Mouse (Mus musculus) erythroid progenitor cell, adult 5-6 weeks (primary cell): ENCODE results near the gene Defb42. TPM values are rescaled to one million over a fixed set of nuclear protein-coding genes. Genes with fewer than 3 reads are reported as not detected.

ENCODE experiments used
- ATAC-seq: replicated peaks from 2 replicates; pipeline ENCODE4 v1.8.0; 2016; ENCODE audit warnings: moderate number of reproducible peaks, mild to moderate bottlenecking, moderate TSS enrichment, inconsistent platforms; ENCODE audit not compliant: poor library complexity, low FRiP score, severe bottlenecking
- total RNA-seq, 2 experiments: library from RNA; stranded (forward) in 1 of 2; stranded (reverse) in 1 of 2; fragments of 150-400 nt in 1 of 2; fragments of 186-747, 209-891 nt in 1 of 2; gene quantifications; 2 replicates each; pipeline versions ENCODE4 v1.2.3 to v1.2.4; 2015 to 2017; ENCODE audit warnings: low replicate concordance in 2 of 2

The Defb42 gene
- total RNA-seq (2015; ENCODE audit: low replicate concordance), result not detected in 2 replicates
- not detected in 2 replicates for total RNA-seq (2017; ENCODE audit: low replicate concordance)

GRCm38 (mm10) chr14:63046691-63047090, at the start of gene Defb42:
Gene Defb42, plus strand, starts transcription at chr14:63046991.
- ATAC-seq, result no peak

GRCm38 (mm10) chr14:62997777-62998176, 49.0 kb upstream of the Defb42 start, which contains the start of gene Defb47:
Gene Defb47, plus strand, starts transcription at chr14:62998077.
- ATAC-seq, result no peak

- no peak for ATAC-seq
Measured at GRCm38 (mm10) chr14:62998977-62999376, 47.8 kb upstream of the Defb42 start.

- ATAC-seq, result no peak
Measured at GRCm38 (mm10) chr14:63002588-63002987, 44.2 kb upstream of the Defb42 start.

- ATAC-seq, result no peak
Measured at GRCm38 (mm10) chr14:63011471-63011870, 35.3 kb upstream of the Defb42 start, which contains the start of gene Defb43. Gene Defb43, plus strand, starts transcription at chr14:63011771.

GRCm38 (mm10) chr14:63013082-63013481, 33.7 kb upstream of the Defb42 start:
- ATAC-seq, result no peak

- no peak for ATAC-seq
Measured at GRCm38 (mm10) chr14:63014667-63015066, 32.1 kb upstream of the Defb42 start.

GRCm38 (mm10) chr14:63020524-63021156, 26.2 kb upstream of the Defb42 start:
- ATAC-seq, result no peak

- no peak for ATAC-seq
Measured at GRCm38 (mm10) chr14:63049910-63050370, 3.1 kb downstream of the Defb42 start, which contains the start of gene Defb30. Gene Defb30, minus strand, starts transcription at chr14:63049960.

GRCm38 (mm10) chr14:63050769-63051168, 4.0 kb downstream of the Defb42 start:
- ATAC-seq, result peak; percentile 82

GRCm38 (mm10) chr14:63054729-63055128, 7.9 kb downstream of the Defb42 start:
- no peak for ATAC-seq

- ATAC-seq, result no peak
Measured at GRCm38 (mm10) chr14:63060361-63060760, 13.6 kb downstream of the Defb42 start.

- peak; percentile 72 for ATAC-seq
Measured at GRCm38 (mm10) chr14:63062184-63062583, 15.4 kb downstream of the Defb42 start.

- ATAC-seq, result no peak
Measured at GRCm38 (mm10) chr14:63065391-63065790, 18.6 kb downstream of the Defb42 start.

- 0 out of 2 replicates have a peak, but pooled peaks have one; percentile 44 for ATAC-seq
Measured at GRCm38 (mm10) chr14:63066630-63067310, 20.0 kb downstream of the Defb42 start.

- no peak for ATAC-seq
Measured at GRCm38 (mm10) chr14:63067708-63068107, 20.9 kb downstream of the Defb42 start.

Other genes starting within 250 kb of the Defb42 start
- 5.4 and 5.9 TPM in 2 replicates for gene Wdfy2, start 209.3 kb upstream of the Defb42 start, total RNA-seq (2015; ENCODE audit: low replicate concordance)
- 3.3 and 4.9 TPM in 2 replicates for gene Wdfy2, start 209.3 kb upstream of the Defb42 start, total RNA-seq (2017; ENCODE audit: low replicate concordance)
- gene Defb48, start 62.5 kb upstream of the Defb42 start, total RNA-seq (2015; ENCODE audit: low replicate concordance), result not detected in 2 replicates
- not detected in 2 replicates for gene Defb48, start 62.5 kb upstream of the Defb42 start, total RNA-seq (2017; ENCODE audit: low replicate concordance)
- gene Defb47, start 48.9 kb upstream of the Defb42 start, total RNA-seq (2015; ENCODE audit: low replicate concordance), result not detected in 2 replicates
- not detected in 2 replicates for gene Defb47, start 48.9 kb upstream of the Defb42 start, total RNA-seq (2017; ENCODE audit: low replicate concordance)
- not detected in 2 replicates for gene Defb43, start 35.2 kb upstream of the Defb42 start, total RNA-seq (2015; ENCODE audit: low replicate concordance)
- not detected in 2 replicates for gene Defb43, start 35.2 kb upstream of the Defb42 start, total RNA-seq (2017; ENCODE audit: low replicate concordance)
- not detected in 2 replicates for gene Defb30, start 3.0 kb downstream of the Defb42 start, total RNA-seq (2015; ENCODE audit: low replicate concordance)
- not detected in 2 replicates for gene Defb30, start 3.0 kb downstream of the Defb42 start, total RNA-seq (2017; ENCODE audit: low replicate concordance)